In genomic region chr5:24756931-24757330, GRCm38 (mm10) we compare ENCODE assay signal across 31 mouse cellular contexts. TPM values are rescaled to one million over a fixed set of nuclear protein-coding genes. Genes with fewer than 3 reads are reported as not detected.
DNase-seq lines count a peak whose midpoint lies in the region; ATAC-seq lines count a peak whose summit lies in the region.
"Had no signal": no experiment of that assay in that cellular context is flagged by ENCODE, and none has a peak within 500 bp of the region (broad histone marks: within the 10 kb centered on the region; RNA-seq: fewer than 3 reads in every experiment).

No protein-coding gene starts in this region.

- H3K27me3 ChIP-seq in neural tube, embryonic 11.5 days (ENCODE audit: control insufficient read depth, insufficient read depth, low read length), result no peaks in the 10 kb centered on the region
- H3K27me3 ChIP-seq in neural tube, embryonic 15.5 days (replicated peaks), result peaks cover 4% of the 10 kb centered on the region; the same call in 1 of the 2 replicates
- no peaks in the 10 kb centered on the region for H3K27me3 ChIP-seq in intestine, embryonic 16.5 days (replicated peaks; ENCODE audit: control insufficient read depth, insufficient read depth, low read length)
- H3K27me3 ChIP-seq: CH12.LX; embryonic facial prominence, embryonic 15.5 days; forebrain, embryonic 15.5 days; Patski had no signal

- WGBS in neural tube, embryonic 11.5 days, result 71% methylated on average over 3 of the region's 3 CpGs
- WGBS in neural tube, embryonic 15.5 days, result 73% methylated on average over 3 of the region's 3 CpGs
- 36% methylated on average over 3 of the region's 3 CpGs for WGBS in intestine, embryonic 16.5 days

- no peaks in the 10 kb centered on the region for H3K9me3 ChIP-seq in neural tube, embryonic 11.5 days (ENCODE audit: control insufficient read depth, low read length)
- H3K9me3 ChIP-seq in neural tube, embryonic 15.5 days (replicated peaks), result no peaks in the 10 kb centered on the region
- no peaks in the 10 kb centered on the region for H3K9me3 ChIP-seq in intestine, embryonic 16.5 days (ENCODE audit: control insufficient read depth, low read length)
- H3K9me3 ChIP-seq: embryonic facial prominence, embryonic 13.5 days; embryonic facial prominence, embryonic 15.5 days; forebrain, embryonic 13.5 days; forebrain, embryonic 15.5 days; G1E had no signal

- peak; percentile 6 for DNase-seq in embryo, embryonic 10 days (ENCODE audit: low spot score)
- DNase-seq in embryo, embryonic 10.5 days (ENCODE audit: low spot score), result no peak
- DNase-seq in neural tube, embryonic 11.5 days (ENCODE audit: low spot score), result peak; percentile 2
- peak; percentile 55 for DNase-seq in yolk sac, embryonic 10.5 days (ENCODE audit: low spot score)
- no peak for DNase-seq in heart, postnatal 14 days
- DNase-seq in kidney, adult 9 months, result no peak
- DNase-seq: adrenal gland, adult 2 months; adrenal gland, postnatal 10 days; adrenal gland, postnatal 25 days; B cell, adult 2 months; cerebellum, adult 11 months; cerebellum, adult 18-20 months; cerebellum, adult 8-10 months; cerebellum, adult 9-11 months; cerebellum, postnatal 14 days; cerebellum, postnatal 36 days; embryo, embryonic 11 days; forebrain, postnatal 0 days had no signal

- H3K4me2 ChIP-seq in neural tube, embryonic 11.5 days (ENCODE audit: low read depth), result no peak overlapping the region
- H3K4me2 ChIP-seq in neural tube, embryonic 15.5 days, result no peak overlapping the region
- no peak overlapping the region for H3K4me2 ChIP-seq in intestine, embryonic 16.5 days (ENCODE audit: low read depth, low read length)
- H3K4me2 ChIP-seq: embryonic facial prominence, embryonic 13.5 days; embryonic facial prominence, embryonic 15.5 days; forebrain, embryonic 13.5 days; forebrain, embryonic 15.5 days had no signal

- intact Hi-C loops in heart, postnatal 14 days (cut with DNase I), result no loop called here

- no peaks in the 10 kb centered on the region for H3K36me3 ChIP-seq in neural tube, embryonic 11.5 days (ENCODE audit: control insufficient read depth, insufficient read depth, low read length)
- no peaks in the 10 kb centered on the region for H3K36me3 ChIP-seq in neural tube, embryonic 15.5 days
- no peaks in the 10 kb centered on the region for H3K36me3 ChIP-seq in intestine, embryonic 16.5 days (ENCODE audit: control insufficient read depth, insufficient read depth, low read length)
- H3K36me3 ChIP-seq: embryonic facial prominence, embryonic 13.5 days; embryonic facial prominence, embryonic 15.5 days; forebrain, embryonic 15.5 days; G1E had no signal

- no peak overlapping the region for H3K4me3 ChIP-seq in neural tube, embryonic 11.5 days (ENCODE audit: low read depth, low read length)
- H3K4me3 ChIP-seq in neural tube, embryonic 15.5 days (replicated peaks), result no peak overlapping the region
- no peak overlapping the region for H3K4me3 ChIP-seq in intestine, embryonic 16.5 days (ENCODE audit: low read length)
- H3K4me3 ChIP-seq: embryonic facial prominence, embryonic 13.5 days; embryonic facial prominence, embryonic 15.5 days; forebrain, embryonic 13.5 days; forebrain, embryonic 15.5 days had no signal

- H3K4me1 ChIP-seq in neural tube, embryonic 11.5 days (ENCODE audit: control insufficient read depth, insufficient read depth, low read length), result peaks cover 2% of the 10 kb centered on the region; the same call in 1 of the 2 replicates
- H3K4me1 ChIP-seq in neural tube, embryonic 15.5 days, result peaks cover 4% of the 10 kb centered on the region
- H3K4me1 ChIP-seq in intestine, embryonic 16.5 days (ENCODE audit: control insufficient read depth, insufficient read depth, low read length), result peaks cover 8% of the 10 kb centered on the region

- H3K9ac ChIP-seq in neural tube, embryonic 11.5 days (ENCODE audit: low read length), result no peak overlapping the region
- H3K9ac ChIP-seq in neural tube, embryonic 15.5 days (replicated peaks), result no peak overlapping the region
- H3K9ac ChIP-seq in intestine, embryonic 16.5 days (ENCODE audit: low read depth, low read length), result no peak overlapping the region
- H3K9ac ChIP-seq: embryonic facial prominence, embryonic 13.5 days; embryonic facial prominence, embryonic 15.5 days; forebrain, embryonic 13.5 days; forebrain, embryonic 15.5 days; forebrain, postnatal 0 days had no signal

- no peak overlapping the region for H3K27ac ChIP-seq in neural tube, embryonic 11.5 days (ENCODE audit: low read depth, low read length)
- H3K27ac ChIP-seq in neural tube, embryonic 15.5 days (replicated peaks), result no peak overlapping the region
- no peak overlapping the region for H3K27ac ChIP-seq in intestine, embryonic 16.5 days (ENCODE audit: low read length)
- H3K27ac ChIP-seq: embryonic facial prominence, embryonic 13.5 days; embryonic facial prominence, embryonic 15.5 days; forebrain, embryonic 13.5 days; forebrain, embryonic 15.5 days had no signal

- no peak for ATAC-seq in neural tube, embryonic 11.5 days (ENCODE audit: insufficient read depth, low FRiP score, low TSS enrichment)
- no peak for ATAC-seq in neural tube, embryonic 15.5 days (ENCODE audit: low FRiP score)
- ATAC-seq in intestine, embryonic 16.5 days, result peak; percentile 32; the same call in 1 of the 2 replicates
- ATAC-seq: CD4-positive, CD25-positive, alpha-beta regulatory T cell, adult 4 months; forebrain, embryonic 13.5 days; forebrain, embryonic 15.5 days; forebrain, postnatal 0 days; Patski had no signal

RNA-seq across cellular contexts. Expression of gene Crygn, which starts 0.9 kb away (rescaled TPM):
- not detected in 2 replicates for polyA plus RNA-seq in neural tube, embryonic 11.5 days (2014; fragmentation: Nextera tagmentation; extraction: Ambion mirVana)
- polyA plus RNA-seq in neural tube, embryonic 15.5 days (2015; fragmentation: Nextera tagmentation; extraction: Ambion mirVana), result 1.5 and 2.0 TPM in 2 replicates
- polyA plus RNA-seq in intestine, embryonic 16.5 days (2015; fragmentation: Nextera tagmentation; extraction: Ambion mirVana), result 1.0 and 1.4 TPM in 2 replicates
- total RNA-seq in heart, postnatal 14 days (2021), result 1 to 10 TPM in 1 of 2 experiments, not detected in 1; 2.8 TPM
- total RNA-seq: adrenal gland, postnatal 10 days; G1E had no signal
- polyA plus RNA-seq: adrenal gland, adult 2 months; brain, embryonic 14.5 days; embryonic facial prominence, embryonic 11.5 days; forebrain, embryonic 11.5 days; forebrain, embryonic 13.5 days; Patski had no signal

RNA-seq across cellular contexts. Expression of gene Wdr86, which starts 26.4 kb away (rescaled TPM):
- polyA plus RNA-seq in neural tube, embryonic 11.5 days (2014; fragmentation: Nextera tagmentation; extraction: Ambion mirVana), result 14.2 and 16.9 TPM in 2 replicates
- 4.1 and 5.2 TPM in 2 replicates for polyA plus RNA-seq in neural tube, embryonic 15.5 days (2015; fragmentation: Nextera tagmentation; extraction: Ambion mirVana)
- 6.8 and 8.4 TPM in 2 replicates for polyA plus RNA-seq in intestine, embryonic 16.5 days (2015; fragmentation: Nextera tagmentation; extraction: Ambion mirVana)
- total RNA-seq in heart, postnatal 14 days (2021), result 1 to 10 TPM in 1 of 2 experiments, under 1 TPM in 1; 0.78 to 1.0 TPM
- polyA plus RNA-seq: G1E, Patski had no signal

Comparison
In these comparisons a context has a peak if more than half of its experiments do, and no peak if none do; other contexts are left out.
1. DNase-seq: peak in embryo, embryonic 10 days (single experiment), neural tube, embryonic 11.5 days (single experiment) and yolk sac, embryonic 10.5 days (single experiment); none in embryo, embryonic 10.5 days (single experiment), heart, postnatal 14 days (0 of 2) and kidney, adult 9 months (single experiment).